Mouse (Mus musculus): ENCODE measurements around the gene Selplg.

Selplg gene

DNA sequence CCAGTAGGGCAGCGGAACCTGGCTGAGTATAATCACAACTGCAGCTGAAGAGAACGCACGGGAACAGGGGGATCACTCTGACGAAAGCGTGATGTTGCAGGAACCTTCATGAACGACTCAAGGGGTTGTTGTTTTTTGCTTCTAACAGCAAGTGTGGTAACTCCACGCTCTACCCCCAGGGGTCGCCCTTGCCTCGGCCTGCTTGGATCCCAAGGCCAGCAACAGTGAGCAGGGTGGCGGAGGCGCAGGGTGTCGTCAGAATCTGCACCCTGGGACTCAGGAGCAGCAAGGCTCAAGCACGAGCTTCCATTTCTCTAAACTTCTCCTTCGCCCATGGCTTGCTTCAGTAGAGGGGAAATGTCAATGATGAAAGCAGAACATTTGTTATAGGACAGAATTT is 22.1 kb upstream of the Selplg start:
- no peak for DNase-seq (ENCODE audit: low read depth, low spot score)

DNA sequence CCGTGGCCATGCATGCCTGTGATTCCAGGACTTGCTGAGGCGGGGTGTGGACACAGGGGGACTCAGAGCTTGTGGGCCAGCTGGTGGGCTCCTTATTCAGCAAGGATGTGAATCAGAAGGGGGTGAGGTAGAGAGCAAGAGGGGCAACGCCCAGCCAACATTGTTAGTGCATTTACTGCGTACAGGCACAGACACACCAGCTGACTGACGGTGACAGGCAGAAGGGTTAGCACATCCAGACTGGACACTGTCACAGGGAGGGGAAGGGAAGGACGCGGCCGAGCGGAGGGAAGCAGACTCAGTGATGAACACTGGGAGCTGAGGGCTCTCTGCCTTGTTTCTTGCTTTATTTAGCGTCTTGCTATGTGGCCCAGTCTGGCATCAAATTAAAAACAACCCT is 21.1 kb upstream of the Selplg start:
- no peak for DNase-seq (ENCODE audit: low read depth, low spot score)

DNA sequence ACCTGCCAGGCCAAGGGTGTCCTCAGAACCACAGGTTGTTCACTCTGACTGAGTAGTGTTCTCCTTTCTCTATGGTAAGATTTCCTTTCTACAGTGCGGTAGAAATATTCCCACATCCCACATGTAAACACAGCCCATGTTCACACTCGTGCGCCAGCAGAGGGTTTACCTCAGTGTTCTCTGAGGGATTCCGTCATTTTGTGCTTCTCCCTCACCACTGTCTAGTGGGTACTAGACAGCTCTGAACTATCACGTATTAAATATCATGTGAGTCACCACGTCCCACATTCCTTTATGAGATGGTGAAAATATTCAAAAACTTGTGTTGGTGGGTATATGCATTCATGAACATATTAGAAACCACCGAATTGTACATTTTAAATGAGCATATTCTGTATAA is 20.0 kb upstream of the Selplg start:
- no peak for DNase-seq (ENCODE audit: low read depth, low spot score)

DNA sequence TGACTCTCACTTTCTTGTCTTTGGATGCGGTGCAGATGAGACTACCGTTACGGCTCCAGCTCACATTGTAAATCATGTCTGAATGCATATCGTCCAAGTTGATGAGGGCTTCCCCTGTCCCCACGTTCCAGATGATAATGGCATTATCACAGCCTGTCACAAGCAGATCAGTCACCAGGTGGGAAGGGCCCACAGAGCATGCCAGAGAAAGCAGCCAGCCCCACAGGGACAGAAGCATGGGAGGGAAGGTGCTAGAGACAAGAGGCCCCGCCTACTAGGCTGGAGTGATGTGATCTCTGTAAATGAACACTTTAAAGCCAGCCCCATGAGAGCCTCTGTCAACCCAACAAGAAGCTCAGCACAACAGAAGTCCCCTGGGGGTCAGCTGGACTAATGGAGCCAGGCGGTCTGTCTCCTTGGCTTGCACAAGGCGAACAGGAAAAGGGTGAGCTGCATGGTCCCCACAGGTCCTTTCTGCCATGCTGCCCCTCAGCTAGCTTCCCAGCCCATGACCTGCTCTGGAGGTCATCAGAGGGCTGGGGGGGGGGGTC is 18.3 kb upstream of the Selplg start:
- DNase-seq (ENCODE audit: low read depth, low spot score), result no peak

DNA sequence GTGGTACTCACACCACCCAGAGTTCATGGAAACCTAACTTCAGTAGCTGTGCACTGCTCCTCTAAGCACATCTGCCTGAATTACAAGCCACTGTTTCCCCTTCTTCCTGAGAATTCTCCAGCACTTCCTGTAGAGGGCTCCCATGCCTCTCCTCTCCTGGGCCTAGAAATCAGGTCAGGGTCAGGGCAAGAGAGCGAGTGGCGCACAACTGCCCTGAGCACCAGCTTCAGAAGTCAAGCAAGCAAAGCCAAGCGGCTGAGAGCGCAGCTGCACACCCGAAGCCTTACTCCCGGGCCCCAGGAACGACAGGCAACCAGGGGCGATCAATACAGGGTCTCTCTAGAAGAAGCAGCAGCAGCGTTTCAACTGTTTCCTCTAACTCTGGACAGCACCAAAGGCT is 15.2 kb upstream of the Selplg start:
- no peak for DNase-seq (ENCODE audit: low read depth, low spot score)

DNA sequence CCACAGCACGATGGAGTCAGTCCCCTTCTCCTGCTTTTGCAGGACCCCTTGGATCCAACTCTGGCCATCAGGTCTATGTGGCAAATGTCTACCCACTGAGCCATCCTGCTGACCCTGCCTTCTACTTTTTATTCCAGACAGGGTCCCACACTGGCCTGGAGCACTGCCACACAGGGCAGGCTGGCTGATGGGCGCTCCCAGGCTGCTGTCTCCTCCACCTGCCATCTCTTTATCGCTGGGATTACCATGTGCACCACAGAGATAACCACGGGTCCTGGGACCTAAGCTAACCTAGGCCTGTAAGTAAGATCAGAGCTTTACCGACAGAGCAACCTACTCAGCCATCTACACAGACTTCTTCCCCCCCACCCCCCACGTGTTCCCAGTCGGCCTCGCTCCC is 14.2 kb upstream of the Selplg start:
- DNase-seq (ENCODE audit: low read depth, low spot score), result no peak

DNA sequence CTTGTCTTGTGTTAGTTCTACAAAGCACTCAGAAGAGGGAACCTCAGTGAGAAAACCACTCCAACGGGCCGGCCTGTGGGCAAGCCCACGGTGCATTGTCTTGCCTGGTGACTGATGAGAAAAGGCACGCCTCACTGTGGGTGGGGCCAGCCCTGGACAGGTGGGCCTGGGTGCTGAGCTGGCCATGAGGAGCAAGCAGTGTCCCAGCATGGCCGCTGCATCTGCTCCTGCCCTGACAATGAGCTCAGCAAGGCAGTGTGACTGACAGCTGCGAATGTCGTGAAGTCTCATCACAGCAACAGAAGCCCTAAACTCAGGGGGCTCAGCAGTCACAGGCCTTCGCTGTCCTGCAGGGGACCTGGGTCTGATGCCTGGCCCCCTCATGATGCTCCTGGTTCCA is 13.2 kb upstream of the Selplg start:
- DNase-seq (ENCODE audit: low read depth, low spot score), result no peak

DNA sequence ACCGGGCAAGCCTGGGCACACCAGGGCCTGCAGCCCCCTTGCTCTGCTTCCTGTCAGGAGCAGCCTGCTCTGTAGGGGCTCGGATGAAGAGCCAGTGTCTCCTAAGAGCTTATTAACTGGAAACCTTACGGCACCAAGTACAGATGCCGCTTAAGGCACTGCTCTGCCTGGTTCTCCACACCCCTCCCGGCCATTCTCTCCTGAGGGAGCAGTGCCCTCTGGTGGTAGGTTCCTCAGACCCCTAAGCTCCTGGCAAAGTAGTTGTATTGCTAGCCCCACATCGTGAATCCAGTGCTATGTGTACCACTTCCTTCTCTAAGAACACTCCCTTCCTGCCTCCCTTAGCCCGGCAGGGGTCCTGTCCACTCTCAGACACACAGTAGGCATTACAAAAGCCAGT is 12.3 kb upstream of the Selplg start:
- no peak for DNase-seq (ENCODE audit: low read depth, low spot score)

DNA sequence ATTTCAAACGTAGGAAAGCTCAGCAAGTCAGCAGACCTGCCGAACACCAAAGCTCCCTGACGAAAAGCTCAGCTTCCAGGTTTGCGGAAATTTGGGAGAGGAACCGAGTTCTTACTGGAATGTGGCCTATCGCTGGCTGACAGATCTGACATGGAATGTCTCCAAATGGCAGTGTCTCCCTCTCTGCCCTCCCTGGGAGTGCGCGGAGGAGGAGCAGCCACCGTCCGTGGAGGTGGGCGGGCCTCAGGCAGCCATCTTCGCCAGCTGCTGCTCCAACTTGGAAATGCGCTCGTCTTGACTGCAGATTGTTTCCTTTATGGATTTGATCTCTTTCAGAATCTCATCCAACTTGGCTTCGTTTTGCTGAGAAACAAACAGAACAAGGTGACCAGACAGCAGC is 11.7 kb upstream of the Selplg start:
- no peak for DNase-seq (ENCODE audit: low read depth, low spot score)

DNA sequence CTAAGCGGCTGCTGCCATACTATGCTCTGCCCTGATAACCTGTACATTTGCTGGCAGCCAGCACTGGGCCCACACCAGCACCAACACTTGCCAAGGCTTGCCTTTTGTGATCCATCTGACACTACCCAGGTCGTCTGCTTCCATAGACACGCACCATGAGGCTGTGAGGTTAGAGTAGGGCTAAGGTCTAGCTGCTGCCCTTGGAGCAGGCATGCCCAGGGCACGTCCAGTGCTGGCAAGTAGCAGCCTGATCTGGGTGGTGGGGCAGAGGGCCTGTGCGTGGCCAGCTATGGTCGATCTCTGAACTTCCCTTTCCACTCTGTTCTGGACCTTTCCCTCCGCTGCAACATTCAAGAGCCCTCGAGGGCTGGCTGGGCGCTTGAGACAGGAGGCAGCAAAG is 10.5 kb upstream of the Selplg start:
- DNase-seq (ENCODE audit: low read depth, low spot score), result no peak

DNA sequence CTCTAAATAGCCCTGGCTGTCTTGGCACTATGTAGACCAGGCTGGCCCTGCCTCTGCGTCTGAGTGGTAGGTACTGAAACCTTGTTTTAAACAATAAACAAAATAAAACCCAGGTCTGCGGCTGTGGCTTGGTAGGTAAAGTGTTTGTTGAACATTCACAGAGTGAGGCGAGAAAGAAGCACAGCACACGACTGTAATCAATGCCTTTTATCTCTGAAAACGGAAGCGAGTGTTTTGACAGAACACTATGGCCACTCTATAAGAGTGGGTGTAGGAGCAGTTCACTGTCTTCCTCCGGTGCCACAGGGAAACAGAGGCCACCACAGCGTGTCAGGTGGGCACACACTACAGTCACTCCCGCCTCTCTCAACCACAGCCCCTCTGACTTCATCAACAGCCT is 9.8 kb upstream of the Selplg start:
- no peak for DNase-seq (ENCODE audit: low read depth, low spot score)

DNA sequence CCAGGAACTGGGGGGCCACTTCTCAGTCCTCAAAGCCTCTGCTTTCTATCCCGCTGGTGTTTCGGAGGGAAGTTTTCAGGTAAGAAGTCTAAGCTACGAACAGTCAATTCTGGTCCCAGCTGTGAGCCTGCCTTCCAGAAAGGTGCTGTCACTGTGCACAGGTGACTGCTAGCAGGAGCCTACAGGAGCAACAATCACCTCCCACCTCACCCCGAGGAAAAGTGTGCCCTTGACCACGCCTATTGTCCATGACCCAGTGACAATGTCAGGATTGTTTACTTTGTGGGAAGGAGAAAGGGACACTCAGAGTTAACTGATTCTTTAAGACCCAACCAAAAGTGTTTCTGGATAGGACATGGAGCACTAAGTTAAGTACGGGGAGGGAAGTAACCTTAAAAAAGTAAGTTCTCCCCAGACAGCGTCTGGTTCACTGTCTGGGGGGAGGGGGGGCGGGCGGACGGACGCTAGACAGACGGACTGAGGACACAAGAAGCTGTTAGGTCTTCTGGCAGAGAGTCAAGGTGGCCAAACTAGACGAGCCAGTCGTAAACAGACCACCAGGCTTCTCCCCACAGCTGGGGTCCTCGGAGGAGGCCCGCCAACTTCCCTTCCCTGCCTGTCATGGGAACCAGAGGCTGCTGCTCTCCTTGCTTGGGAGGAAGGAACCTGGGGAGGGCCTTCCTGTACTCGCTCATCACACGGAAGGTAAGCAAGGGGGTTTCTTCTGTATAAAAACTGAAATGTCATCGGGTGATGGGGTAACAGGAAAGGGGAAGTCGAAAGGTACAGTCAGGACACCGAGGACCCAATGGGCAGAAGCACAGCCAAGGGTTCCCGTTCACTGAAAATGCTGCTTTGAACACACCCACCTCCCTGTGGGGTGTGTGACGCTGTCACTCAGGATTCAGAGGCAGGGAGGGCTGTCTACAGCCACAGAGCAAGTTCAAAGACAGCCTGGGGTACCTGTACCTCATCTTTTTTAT is 9.1 kb upstream of the Selplg start:
- DNase-seq (ENCODE audit: low read depth, low spot score), result no peak

DNA sequence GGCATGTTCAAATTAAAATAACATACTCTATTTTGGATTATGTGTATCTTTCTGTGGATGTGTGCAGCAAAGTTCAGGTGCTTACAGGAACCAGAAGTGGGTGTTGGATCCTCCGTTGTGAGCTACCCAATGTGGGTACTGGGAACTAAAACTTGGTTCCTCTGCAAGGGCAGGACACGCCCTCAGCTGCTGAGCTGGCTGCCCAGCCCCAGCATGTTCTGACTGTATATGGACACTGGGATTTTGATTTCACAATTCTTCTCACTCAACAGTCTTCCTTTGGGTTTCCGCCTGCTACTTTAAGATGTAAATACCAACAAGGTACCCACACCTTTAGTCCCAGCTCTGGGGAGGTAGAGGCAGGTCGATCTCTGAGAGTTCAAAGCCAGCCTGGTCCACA is 8.0 kb upstream of the Selplg start:
- no peak for DNase-seq (ENCODE audit: low read depth, low spot score)

DNA sequence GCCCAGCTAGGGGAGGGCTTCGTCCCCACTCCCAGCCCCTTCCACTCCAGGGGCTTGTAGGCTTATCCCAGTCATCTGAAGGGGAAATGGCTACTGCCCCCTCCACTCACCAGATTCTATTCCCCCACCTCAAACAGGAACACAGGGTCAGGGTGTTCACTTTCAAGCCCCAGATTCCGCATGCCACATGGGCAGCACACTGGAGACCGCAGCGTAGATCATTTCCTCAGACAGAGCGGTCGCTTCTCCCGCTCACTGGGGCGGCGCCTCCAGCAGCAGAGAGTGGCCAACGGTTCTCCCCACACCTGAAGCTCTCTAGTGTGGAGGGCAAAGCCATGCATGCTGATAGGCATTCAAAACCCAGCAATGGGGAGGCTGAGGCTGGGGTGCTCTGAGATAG is 4.5 kb upstream of the Selplg start:
- DNase-seq (ENCODE audit: low read depth, low spot score), result no peak

DNA sequence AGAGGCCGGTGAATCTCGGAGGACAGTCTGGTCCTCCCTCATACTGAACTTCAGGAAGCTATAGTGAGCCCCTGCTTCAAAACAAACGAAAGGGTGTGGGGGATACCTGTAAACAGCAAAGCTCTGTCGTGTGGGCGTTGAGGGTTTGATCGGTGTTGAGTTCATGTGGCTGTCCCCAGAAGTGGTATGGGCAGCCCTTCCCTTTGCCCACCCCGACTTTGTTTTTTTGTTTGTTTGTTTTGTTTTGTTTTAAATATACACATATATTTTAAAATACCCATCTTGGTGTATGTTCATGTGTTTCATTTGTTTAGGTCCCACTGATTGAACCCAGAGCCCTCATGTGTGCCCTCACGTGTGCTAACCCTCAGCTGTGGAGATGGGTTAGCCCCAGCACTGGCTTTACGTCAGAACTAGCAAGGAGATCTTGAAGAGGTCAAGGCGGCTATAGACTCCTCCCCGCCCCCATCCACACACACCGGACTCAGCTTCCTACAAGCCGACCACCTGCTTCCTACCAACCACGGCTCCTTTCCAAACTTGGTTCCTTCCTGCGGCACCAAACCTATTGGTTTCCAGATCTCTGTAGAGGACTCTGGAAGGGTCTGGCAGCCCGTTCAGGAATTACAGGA is 988 bp upstream of the Selplg start:
- no peak for DNase-seq (ENCODE audit: low read depth, low spot score)

DNA sequence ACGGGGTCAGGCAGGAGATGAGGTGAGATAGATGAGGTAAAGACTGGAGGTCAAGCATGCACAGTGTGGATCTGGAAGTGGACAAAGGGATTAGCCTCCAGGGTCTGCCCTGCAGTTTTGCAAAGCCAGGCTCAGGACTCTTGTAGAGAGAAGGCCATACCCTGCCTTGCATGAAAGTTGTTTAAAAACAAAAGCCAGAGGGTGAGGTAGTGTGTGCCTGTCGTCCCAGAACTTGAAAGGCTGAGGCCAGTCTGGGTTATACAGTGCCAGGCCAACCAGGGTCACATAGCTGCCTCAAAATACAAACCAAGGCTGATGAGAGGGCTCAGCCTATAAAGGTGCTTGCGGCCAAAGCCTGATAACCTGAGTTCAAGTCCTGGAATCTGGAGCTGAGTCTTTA is 703 bp downstream of the Selplg start:
- DNase-seq (ENCODE audit: low read depth, low spot score), result no peak

DNA sequence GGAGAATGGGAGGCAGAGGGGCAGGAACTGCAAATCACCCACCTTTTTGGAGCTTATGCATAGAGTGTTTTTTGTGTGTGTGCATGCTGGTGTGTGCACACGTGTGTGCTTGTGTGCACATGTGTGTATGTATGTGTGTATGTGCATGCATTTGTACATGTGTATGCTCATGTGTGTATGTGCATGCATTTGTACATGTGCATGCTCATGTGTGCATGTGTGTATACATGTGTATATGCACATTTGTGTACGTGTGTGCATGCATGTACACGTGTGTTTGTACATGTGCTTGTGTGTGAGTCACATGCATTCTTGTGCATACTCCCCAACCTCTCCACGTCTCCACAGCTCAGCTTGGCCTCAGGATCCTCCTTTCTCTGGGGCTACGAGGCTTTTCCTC is 1.6 kb downstream of the Selplg start:
- no peak for DNase-seq (ENCODE audit: low read depth, low spot score)

DNA sequence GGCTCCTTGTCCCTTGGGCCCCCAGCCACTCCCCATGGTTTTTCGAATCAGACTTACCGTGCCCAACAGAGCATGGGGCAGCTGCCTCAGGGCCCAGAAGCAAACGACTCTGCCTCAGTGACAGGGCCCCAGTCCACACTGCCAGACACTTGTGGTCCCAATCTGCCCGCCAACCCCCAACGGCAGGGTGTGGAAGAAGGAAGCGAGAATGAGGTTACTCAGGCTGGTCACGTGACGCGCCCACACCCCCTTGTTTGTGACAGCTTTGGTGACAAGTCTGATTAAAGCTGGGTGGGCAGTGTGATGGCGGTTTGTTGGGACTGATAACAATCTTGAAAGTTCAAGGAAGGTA is 2.2 kb downstream of the Selplg start:
- no peak for DNase-seq (ENCODE audit: low read depth, low spot score)

DNA sequence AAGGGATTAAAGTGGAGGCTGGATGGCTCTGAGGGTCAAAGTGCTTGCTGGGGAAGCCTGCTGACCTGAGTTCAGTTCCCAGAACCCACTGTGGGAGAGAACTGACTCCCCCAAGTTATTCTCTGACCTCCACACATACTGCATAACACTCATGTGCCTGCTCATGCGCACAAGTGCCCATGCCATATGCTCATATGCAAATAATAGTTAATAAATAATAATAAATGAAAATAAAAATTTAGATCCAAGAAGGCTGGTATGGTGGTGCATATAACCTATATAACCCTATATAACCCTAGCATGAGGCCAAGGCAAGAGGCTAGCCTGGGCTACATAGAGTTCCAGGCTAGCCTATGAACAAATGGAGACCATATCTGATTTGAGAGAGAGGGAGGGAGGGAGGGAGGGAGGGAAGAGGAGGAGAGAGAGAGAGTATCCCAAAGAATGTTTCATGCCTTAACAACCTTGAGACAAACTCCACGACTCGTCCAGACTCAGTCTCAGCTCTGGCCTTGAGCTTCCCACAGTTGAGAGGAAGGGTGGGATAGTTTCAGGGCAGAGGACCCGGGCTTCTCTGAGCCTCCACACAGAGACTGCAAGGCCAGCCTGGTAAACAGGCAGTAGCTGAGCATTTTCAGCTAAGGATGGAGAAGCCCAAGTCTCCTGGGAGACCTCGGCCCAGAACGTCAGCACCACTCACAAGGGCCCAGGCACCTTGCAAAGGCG is 2.7 kb downstream of the Selplg start:
- DNase-seq (ENCODE audit: low read depth, low spot score), result no peak

DNA sequence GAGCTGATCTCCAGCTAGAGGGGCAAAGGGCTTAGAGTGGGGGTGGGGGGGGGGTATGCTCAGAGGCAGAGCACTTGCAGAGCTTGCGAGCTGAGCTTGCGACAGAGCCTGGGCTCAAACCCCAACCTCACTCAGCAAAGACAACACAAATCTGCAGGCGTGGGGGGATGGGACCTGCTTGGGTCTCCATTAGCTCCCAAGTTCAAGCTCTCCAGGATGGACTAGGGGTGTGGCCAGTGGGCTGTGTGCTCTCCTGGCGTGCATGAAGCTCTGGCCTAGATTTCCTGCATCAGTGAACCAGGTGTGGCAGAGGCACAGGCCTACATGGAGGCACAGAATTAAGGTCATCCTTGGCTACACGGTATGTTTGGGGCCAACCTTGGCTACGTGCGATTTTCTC is 4.0 kb downstream of the Selplg start:
- no peak for DNase-seq (ENCODE audit: low read depth, low spot score)

DNA sequence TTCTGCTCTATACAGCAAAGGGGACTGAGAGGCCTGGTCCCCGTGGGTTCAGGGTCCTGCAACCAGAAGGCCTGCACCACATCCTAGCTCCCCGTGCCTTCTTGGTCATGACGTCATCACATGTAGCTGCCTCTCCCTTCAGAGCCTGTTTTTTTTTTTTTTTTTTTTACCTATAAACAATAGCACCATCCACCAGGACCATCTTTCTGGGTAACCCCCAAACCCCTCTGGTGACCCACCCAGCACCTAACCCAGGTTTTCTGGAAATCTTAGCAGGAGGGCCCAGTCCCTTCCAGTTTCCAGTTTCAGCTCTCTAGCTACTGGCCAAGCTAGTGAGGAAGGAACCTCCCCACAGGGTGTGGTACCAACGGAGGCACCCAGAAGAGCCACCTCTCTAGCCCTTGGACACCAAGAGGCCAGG is 4.4 kb downstream of the Selplg start:
- DNase-seq (ENCODE audit: low read depth, low spot score), result no peak

DNA sequence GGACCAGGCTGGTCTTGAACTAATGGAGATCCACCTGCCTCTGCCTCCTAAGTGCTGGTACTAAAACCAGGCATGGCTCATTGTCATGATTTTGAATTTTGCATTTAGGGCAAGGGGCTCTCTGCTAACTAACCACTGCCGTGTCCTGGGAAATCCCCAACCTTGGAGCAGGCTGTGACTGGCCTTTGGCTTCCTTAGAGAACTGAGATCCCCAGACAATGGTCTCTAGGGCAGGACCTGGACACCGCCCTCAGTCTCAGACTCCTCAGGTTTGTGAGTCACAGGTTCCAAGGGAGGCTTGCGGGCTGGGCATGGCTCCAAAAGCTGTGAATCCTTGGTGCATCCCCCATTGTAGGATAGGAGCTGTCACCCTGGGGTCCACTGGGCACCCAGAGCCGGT is 5.8 kb downstream of the Selplg start:
- no peak for DNase-seq (ENCODE audit: low read depth, low spot score)
